Mouse (Mus musculus): Measurements from ENCODE around the gene Dnajc11. TPM values are rescaled to one million over a fixed set of nuclear protein-coding genes. Genes with fewer than 3 reads are reported as not detected.
A peak's percentile ranks its signal among the peaks of the same experiment; 100 is the strongest.

Dnajc11 gene
- polyA plus RNA-seq, 1 experiment from 2014 or later = 89.8 TPM

DNA sequence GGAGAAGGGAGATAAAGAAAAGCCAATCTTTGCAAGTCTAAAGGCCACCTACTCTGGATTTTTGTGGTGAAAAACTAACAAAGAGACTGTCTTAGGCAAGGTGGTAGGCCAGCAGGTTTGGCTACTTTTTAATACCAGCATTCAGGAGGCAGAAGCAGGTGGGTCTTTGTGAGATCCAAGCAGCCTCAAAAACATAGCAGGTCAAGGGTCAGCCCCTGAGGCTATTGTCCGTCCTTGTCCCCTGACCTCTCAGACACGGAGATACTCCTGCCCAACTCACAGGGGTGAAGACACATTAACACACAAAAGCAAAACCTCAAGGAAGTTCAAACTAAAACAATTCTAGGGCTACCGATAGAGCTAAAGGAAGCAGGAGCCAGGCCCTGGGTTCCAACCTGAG is 73.3 kb downstream of the Dnajc11 start:
- peaks cover 33% of the 10 kb centered on the region for H3K4me1 ChIP-seq
- no peak overlapping the region for H3K4me2 ChIP-seq (replicated peaks)
- H3K27me3 ChIP-seq = peaks cover 52% of the 10 kb centered on the region
- no peaks in the 10 kb centered on the region for H3K36me3 ChIP-seq
- no peak overlapping the region for H3K27ac ChIP-seq (replicated peaks)
- H3K9ac ChIP-seq (replicated peaks) = no peak overlapping the region
- WGBS = 18% methylated on average over 3 of the region's 3 CpGs
- H3K4me3 ChIP-seq = no peak overlapping the region
- H3K9me3 ChIP-seq = no peaks in the 10 kb centered on the region
- ATAC-seq (ENCODE audit: low FRiP score, low read depth) = no peak

DNA sequence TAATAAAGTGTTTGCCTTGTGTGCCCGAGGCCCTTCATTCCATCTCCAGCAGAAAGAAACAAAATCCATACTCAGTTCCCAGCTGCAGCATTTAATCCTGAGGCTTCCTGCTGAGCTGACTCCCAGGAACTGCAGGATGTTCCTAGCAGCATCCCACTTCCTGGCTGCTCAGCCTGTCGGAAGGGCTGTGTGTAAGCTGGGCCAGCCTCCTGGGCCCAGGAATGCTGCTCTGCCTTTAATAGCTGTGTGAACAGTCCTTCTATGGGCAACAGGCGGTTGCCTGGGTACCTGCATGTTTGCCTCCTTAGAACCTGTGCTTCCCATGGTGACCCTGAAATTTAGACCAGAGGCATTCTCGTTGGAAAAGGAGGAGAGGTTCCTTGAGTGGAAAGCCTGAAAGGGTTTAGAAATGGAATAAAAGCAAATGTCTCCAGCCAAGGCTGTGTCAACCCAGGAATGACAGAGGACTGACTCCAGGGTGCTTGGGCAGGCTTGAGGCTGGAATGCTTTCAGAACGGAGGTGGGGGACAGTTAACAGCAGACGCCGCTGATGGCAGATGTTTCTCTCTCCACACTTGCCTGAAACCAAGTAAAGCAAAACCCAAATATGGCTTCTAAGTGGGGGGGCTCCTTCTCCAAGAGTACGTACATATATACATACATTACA is 74.1 kb downstream of the Dnajc11 start:
- H3K36me3 ChIP-seq = no peaks in the 10 kb centered on the region
- H3K27me3 ChIP-seq = peaks cover 52% of the 10 kb centered on the region
- 7% methylated on average over 8 of the region's 8 CpGs for WGBS
- no peak for ATAC-seq (ENCODE audit: low FRiP score, low read depth)
- H3K4me2 ChIP-seq (replicated peaks) = peak overlapping the region; percentile 100
- H3K9me3 ChIP-seq = no peaks in the 10 kb centered on the region
- peaks cover 33% of the 10 kb centered on the region for H3K4me1 ChIP-seq
- peak overlapping the region; percentile 21; the same call in 1 of the 2 replicates for H3K9ac ChIP-seq (replicated peaks)
- H3K27ac ChIP-seq (replicated peaks) = no peak overlapping the region
- H3K4me3 ChIP-seq = peak overlapping the region; percentile 69

DNA sequence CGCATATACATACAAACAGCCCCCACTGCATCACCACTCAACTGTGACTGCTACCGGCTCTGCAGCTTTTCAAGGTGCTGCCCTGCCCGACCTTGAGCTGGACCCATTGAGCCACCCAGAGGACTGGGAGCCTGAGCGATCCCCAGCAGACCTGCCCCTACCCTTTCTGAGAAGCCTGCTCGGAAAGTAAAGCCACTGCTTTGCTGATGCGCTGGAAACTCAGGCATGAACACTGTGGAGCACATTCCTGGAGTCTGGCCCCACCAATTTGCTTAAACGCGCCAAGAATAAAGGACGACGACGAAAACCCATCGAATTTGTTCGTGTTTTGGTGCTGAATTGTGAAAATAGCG is 74.6 kb downstream of the Dnajc11 start:
- H3K4me1 ChIP-seq = peaks cover 33% of the 10 kb centered on the region
- peak overlapping the region; percentile 69 for H3K4me3 ChIP-seq
- H3K4me2 ChIP-seq (replicated peaks) = peak overlapping the region; percentile 100
- H3K27ac ChIP-seq (replicated peaks) = no peak overlapping the region
- H3K9me3 ChIP-seq = no peaks in the 10 kb centered on the region
- WGBS = 1% methylated on average over 14 of the region's 14 CpGs
- ATAC-seq (ENCODE audit: low FRiP score, low read depth) = 0 out of 2 replicates have a peak, but pooled peaks have one; percentile 16
- no peaks in the 10 kb centered on the region for H3K36me3 ChIP-seq
- peak overlapping the region; percentile 21 for H3K9ac ChIP-seq (replicated peaks)
- H3K27me3 ChIP-seq = peaks cover 52% of the 10 kb centered on the region

DNA sequence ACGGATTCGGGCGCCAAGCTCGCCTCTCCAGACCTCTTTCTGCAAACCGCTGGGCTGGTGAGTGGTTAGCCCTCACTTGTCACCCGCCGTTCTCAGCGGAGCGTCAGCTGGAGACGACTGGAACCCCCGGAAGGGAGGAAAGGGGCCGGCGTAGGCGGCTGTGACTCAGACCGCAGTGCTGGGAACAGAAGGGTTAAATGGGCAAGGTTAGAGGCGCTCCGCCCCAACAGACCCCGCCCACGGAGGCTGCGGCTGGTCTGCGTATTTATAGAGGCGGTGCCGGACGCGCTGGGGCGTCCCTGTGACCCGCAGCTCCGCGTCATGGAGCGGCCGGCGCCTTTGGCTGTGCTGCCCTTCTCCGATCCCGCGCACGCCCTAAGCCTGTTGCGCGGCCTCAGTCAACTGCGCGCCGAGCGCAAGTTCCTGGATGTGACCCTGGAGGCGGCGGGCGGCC is 75.2 kb downstream of the Dnajc11 start, which contains the start of gene Klhl21:
Gene Klhl21 (plus strand): TSS at position 182 of the 454 bp plus-strand sequence.
- Histone ChIP-seq H3K9me3 (no peaks in the 10 kb centered on the region), H3K9ac (replicated peaks) (peak within 1 kb of the TSS; percentile 61), H3K4me3 (peak within 1 kb of the TSS; percentile 69), H3K36me3 (no peaks in the 10 kb centered on the region), H3K27me3 (peaks cover 52% of the 10 kb centered on the region), H3K27ac (replicated peaks) (peak within 1 kb of the TSS; percentile 56), H3K4me2 (replicated peaks) (peak within 1 kb of the TSS; percentile 100), H3K4me1 (peaks cover 33% of the 10 kb centered on the region)
- under 1% methylated on average over 45 of the region's 45 CpGs for WGBS
- peak; percentile 83 for ATAC-seq (ENCODE audit: low FRiP score, low read depth)

DNA sequence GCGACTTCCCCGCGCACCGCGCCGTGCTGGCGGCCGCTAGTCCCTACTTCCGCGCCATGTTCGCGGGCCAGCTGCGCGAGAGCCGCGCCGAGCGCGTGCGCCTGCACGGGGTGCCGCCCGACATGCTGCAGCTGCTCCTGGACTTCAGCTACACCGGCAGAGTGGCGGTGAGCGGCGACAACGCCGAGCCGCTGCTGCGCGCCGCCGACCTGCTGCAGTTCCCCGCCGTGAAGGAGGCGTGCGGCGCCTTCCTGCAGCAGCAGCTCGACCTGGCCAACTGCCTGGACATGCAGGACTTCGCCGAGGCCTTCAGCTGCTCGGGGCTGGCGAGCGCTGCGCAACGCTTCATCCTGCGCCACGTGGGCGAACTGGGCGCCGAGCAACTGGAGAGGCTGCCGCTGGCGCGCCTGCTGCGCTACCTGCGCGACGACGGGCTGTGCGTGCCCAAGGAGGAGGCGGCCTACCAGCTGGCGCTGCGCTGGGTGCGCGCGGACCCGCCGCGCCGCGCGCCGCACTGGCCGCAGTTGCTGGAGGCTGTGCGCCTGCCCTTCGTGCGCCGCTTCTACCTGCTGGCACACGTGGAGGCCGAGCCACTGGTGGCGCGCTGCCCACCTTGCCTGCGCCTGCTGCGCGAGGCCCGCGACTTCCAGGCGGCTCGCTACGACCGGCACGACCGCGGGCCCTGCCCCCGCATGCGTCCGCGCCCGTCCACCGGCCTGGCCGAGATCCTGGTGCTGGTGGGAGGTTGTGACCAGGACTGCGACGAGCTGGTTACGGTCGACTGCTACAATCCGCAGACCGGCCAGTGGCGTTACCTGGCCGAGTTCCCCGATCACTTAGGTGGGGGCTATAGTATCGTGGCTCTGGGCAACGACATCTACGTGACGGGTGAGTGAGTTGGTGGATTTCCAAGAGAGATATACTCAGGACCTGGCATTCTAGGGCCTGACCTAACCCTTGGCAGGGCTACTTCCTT is 75.9 kb downstream of the Dnajc11 start:
- ATAC-seq (ENCODE audit: low FRiP score, low read depth) = peak; percentile 32
- peak overlapping the region; percentile 69 for H3K4me3 ChIP-seq
- peak overlapping the region; percentile 100 for H3K4me2 ChIP-seq (replicated peaks)
- peaks cover 52% of the 10 kb centered on the region for H3K27me3 ChIP-seq
- H3K4me1 ChIP-seq = peaks cover 33% of the 10 kb centered on the region
- WGBS = under 1% methylated on average over 106 of the region's 115 CpGs
- peak overlapping the region; percentile 56 for H3K27ac ChIP-seq (replicated peaks)
- H3K36me3 ChIP-seq = no peaks in the 10 kb centered on the region
- H3K9ac ChIP-seq (replicated peaks) = peak overlapping the region; percentile 61
- no peaks in the 10 kb centered on the region for H3K9me3 ChIP-seq

DNA sequence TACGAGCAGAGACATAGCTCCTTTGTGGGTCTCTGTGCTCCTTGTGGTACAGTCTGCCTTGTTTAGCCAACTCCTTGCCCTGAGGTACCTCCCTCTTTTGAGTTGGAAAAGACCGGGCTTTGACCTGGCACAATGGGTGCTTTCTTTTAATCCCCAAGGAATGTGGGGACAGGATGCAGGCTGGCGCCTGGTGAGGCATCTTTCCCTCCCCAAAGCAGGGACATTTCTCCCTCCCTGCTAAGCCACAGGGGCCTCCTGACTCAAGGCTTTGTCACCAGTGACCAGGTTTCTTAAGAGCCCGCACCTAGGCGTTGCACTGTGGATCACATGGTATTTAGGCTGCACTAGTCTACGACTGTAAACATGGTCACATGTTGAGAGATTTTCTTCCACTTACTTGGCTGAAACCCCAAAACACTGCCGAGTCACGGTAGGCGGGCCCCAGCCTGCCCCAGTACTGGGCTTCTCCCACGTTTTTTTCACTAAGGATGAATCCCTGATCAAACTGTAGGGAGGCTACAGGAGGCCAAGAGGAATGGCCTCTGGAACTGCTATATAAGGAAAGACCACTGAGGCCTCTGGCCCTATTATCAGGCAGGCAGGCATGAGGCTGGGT is 76.7 kb downstream of the Dnajc11 start:
- Histone ChIP-seq H3K27ac (replicated peaks) (no peak overlapping the region), H3K9me3 (no peaks in the 10 kb centered on the region), H3K4me3 (peak overlapping the region; percentile 69), H3K4me2 (replicated peaks) (peak overlapping the region; percentile 100), H3K9ac (replicated peaks) (peak overlapping the region; percentile 61; the same call in 1 of the 2 replicates), H3K4me1 (peaks cover 33% of the 10 kb centered on the region), H3K36me3 (peaks cover 6% of the 10 kb centered on the region; the same call in 1 of the 2 replicates), H3K27me3 (peaks cover 52% of the 10 kb centered on the region)
- ATAC-seq (ENCODE audit: low FRiP score, low read depth) = 0 out of 2 replicates have a peak, but pooled peaks have one; percentile 17
- 4% methylated on average over 10 of the region's 10 CpGs for WGBS

DNA sequence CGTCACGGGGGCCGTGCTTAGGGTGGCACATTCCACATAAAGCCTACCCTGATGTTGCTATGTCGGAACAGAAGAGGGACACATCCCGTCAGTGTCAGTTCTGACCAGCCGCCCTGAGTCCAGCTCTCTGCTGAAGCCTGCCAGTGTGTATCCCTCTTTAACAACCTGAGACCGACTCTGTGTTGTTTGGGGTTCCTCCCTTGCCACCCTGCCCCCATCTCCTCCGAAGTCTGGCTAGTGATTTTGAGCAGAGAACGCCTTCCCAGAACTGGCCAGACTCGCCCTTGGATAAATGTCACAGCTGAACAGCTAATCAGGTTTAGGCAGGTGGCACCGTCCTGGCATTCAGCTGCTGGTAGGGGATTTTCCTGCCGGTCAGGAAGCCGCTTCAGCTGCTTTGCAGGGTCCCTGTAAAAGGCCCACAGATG is 77.2 kb downstream of the Dnajc11 start:
- Histone ChIP-seq H3K4me1 (peaks cover 33% of the 10 kb centered on the region), H3K4me3 (peak overlapping the region; percentile 69), H3K36me3 (peaks cover 9% of the 10 kb centered on the region; the same call in 1 of the 2 replicates), H3K9me3 (no peaks in the 10 kb centered on the region), H3K27me3 (peaks cover 52% of the 10 kb centered on the region), H3K9ac (replicated peaks) (peak overlapping the region; percentile 20; the same call in 1 of the 2 replicates), H3K4me2 (replicated peaks) (peak overlapping the region; percentile 100), H3K27ac (replicated peaks) (no peak overlapping the region)
- no peak for ATAC-seq (ENCODE audit: low FRiP score, low read depth)
- 5% methylated on average over 13 of the region's 13 CpGs for WGBS

DNA sequence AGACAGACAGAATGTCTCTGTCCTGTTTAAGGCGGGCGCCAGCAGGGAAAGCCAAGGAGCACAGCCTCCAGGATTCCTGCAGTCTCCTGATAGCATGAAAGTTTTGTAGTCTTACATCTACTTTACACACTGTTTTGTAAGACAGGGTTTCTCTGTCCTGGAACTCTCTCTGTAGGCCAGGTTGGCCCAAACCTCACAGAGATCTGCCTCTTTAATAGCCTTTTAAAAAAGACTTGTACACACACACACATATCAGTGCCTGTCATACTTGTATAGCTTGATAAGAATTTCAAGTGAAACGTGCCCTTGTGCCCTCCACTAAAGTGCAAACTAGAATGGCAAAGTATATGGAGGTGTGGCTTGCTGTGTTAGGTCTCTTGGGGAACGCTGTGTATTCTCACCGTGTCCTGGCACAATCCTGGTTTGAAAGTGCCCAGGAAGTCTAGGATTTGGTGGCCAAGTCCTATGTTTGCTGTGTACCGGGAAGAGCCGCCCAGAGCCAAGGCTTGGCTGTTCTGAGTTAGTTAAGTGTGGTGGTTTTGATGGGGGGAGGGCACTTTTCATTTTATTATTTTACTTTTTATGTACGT is 77.8 kb downstream of the Dnajc11 start:
- peaks cover 33% of the 10 kb centered on the region for H3K4me1 ChIP-seq
- H3K9me3 ChIP-seq = no peaks in the 10 kb centered on the region
- H3K27me3 ChIP-seq = peaks cover 52% of the 10 kb centered on the region
- peaks cover 9% of the 10 kb centered on the region; the same call in 1 of the 2 replicates for H3K36me3 ChIP-seq
- H3K9ac ChIP-seq (replicated peaks) = 0 out of 2 replicates have a peak overlapping the region, but pooled peaks have one; percentile 20
- peak overlapping the region; percentile 100 for H3K4me2 ChIP-seq (replicated peaks)
- no peak overlapping the region for H3K27ac ChIP-seq (replicated peaks)
- no peak for ATAC-seq (ENCODE audit: low FRiP score, low read depth)
- WGBS = 74% methylated on average over 8 of the region's 8 CpGs
- peak overlapping the region; percentile 69; the same call in 1 of the 2 replicates for H3K4me3 ChIP-seq

DNA sequence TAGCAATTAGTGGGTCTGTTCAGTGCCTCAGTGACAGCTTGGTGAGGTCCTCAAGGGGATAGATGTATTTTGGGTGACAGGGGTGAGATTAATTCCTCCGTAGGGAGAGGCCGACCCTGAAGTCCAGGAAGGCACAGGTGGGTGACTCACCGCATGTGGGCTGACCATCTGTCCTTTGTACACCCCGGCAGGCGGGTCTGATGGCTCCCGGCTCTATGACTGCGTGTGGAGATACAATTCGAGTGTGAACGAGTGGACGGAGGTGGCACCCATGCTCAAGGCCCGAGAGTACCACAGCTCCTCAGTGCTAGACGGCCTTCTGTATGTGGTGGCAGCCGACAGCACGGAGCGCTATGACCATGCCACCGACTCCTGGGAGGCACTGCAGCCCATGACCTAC is 78.6 kb downstream of the Dnajc11 start:
- Histone ChIP-seq H3K4me3 (no peak overlapping the region), H3K9ac (replicated peaks) (no peak overlapping the region), H3K36me3 (peaks cover 9% of the 10 kb centered on the region; the same call in 1 of the 2 replicates), H3K27ac (replicated peaks) (no peak overlapping the region), H3K9me3 (no peaks in the 10 kb centered on the region), H3K4me2 (replicated peaks) (no peak overlapping the region), H3K4me1 (peaks cover 33% of the 10 kb centered on the region), H3K27me3 (peaks cover 43% of the 10 kb centered on the region)
- no peak for ATAC-seq (ENCODE audit: low FRiP score, low read depth)
- 93% methylated on average over 16 of the region's 16 CpGs for WGBS

DNA sequence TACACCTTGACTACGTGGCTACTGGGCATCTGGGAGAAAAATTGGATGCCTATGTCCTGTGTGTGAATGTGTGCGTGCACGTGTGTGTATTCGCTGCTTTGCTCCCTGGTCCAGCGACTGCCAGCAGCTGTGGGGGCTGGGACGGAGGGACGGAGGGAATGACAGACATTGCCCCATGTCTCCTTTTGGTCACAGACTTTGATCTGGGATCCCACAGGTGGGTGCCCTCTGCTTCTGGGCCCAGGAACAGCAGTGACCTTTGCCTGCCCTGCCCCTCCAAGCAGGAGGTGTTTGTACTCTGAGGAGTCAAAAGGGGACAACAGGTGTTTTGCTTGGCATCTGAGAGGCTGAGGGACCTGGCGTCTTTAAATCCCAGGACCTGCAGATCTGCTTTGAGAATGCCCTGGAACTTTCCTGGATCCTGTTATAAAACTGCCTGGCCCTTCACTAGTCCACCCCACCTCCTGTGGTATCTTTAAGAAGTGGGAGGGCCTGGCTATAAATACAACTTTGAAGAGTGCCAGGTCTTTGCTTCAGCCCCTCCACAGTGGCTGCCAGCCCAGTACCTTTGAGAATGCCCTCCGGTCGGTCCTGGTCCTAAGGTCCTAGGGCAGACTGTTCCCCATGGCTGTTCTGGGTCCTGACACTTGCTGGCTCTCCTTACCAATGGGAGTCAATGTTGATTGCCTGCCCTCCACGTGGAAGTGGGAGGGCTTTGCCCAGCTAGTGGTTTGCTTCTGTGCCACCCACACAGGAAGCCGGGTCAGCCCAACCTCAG is 79.7 kb downstream of the Dnajc11 start:
- WGBS = 88% methylated on average over 12 of the region's 12 CpGs

More for the DNA sequence above, 79.7 kb downstream of the Dnajc11 start:
- Histone ChIP-seq H3K4me1 (peaks cover 23% of the 10 kb centered on the region), H3K4me3 (no peak overlapping the region), H3K9me3 (no peaks in the 10 kb centered on the region), H3K9ac (replicated peaks) (no peak overlapping the region), H3K36me3 (peaks cover 10% of the 10 kb centered on the region; the same call in 1 of the 2 replicates), H3K4me2 (replicated peaks) (no peak overlapping the region), H3K27ac (replicated peaks) (no peak overlapping the region), H3K27me3 (peaks cover 32% of the 10 kb centered on the region)
- no peak for ATAC-seq (ENCODE audit: low FRiP score, low read depth)

All from midbrain, embryonic 12.5 days (tissue).